Mouse (Mus musculus): ENCODE results near the gene Ppp1r7. TPM values are rescaled to one million over a fixed set of nuclear protein-coding genes. Genes with fewer than 3 reads are reported as not detected.
A peak's percentile ranks its signal among the peaks of the same experiment; 100 is the strongest.
"Not testable (repeated sequence)": the region's sequence is repeated elsewhere in the genome, so short reads cannot be mapped to it uniquely, and the experiment has no call there.

Gene Ppp1r7
- polyA plus RNA-seq (2012): 1.4 and 1.7 TPM in 2 replicates

DNA sequence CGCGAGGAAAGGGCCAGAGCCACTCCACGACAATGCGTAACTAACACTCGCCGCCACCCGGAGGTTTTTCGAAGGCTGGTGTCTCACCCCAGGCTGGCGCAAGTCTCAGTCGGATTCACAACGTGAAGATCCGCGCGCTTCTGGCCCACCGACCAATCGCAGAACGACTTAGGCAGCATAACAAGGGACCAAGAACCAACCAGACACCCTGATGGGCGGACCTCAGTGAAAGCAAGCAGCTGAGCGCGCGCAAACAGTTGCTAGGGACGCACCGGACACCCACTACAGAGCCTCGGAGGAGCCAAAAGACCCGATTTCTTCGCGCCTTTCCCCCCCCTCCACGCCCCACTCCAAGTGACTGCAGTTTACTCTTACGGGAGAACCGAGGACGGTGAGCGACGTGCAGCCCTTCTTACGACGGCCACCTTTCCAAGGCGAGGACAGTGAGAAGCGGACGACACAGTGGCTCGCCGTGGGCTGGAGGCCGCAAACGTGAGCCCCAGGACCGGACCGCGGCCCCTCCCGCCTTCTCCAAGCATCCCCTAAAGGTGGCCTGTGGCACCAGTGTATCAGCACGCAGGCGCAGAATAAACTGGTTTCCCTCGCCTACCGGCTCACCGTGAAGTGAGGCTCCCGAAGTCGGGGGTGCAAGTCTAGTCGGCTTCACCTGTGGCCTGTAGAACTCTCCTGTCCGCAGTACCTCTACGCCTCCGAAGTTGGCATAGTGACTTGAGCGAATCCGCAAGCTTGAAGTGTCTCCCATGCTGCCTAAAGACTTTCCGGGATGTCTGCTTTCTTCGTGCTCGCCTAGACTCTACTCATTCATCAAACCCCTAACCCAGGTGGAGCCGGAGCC, at the start of gene Ppp1r7, which contains the start of gene Pask:
Gene Ppp1r7 (plus strand): TSS at position 207 of the 856 bp plus-strand sequence.
Gene Pask (minus strand): TSS at position 835 of the 856 bp plus-strand sequence.
- Histone ChIP-seq H3K4me3 (replicated peaks) (peak within 1 kb of the TSS; percentile 91), H3K36me3 (ENCODE audit: control insufficient read depth) (peaks cover 49% of the 10 kb centered on the region), H3K27me3 (ENCODE audit: control insufficient read depth) (no peaks in the 10 kb centered on the region), H3K9me3 (ENCODE audit: control insufficient read depth, low read length) (no peaks in the 10 kb centered on the region), H3K4me1 (ENCODE audit: control insufficient read depth) (peaks cover 45% of the 10 kb centered on the region)
- no peak for TF ChIP-seq GATA1 (IDR thresholded peaks at IDR 0.05; ENCODE audit: low read length)
- no peak for TF ChIP-seq TAL1 (IDR thresholded peaks at IDR 0.05; ENCODE audit: low read length)

GRCm38 (mm10) chr1:93294491-93294890, 48.2 kb upstream of the Ppp1r7 start:
- not testable (repeated sequence) for H3K27me3 ChIP-seq (ENCODE audit: control insufficient read depth); H3K9me3 ChIP-seq (ENCODE audit: control insufficient read depth, low read length); H3K4me3 ChIP-seq (replicated peaks); H3K4me1 ChIP-seq (ENCODE audit: control insufficient read depth)
- peaks cover 31% of the 10 kb centered on the region for H3K36me3 ChIP-seq (ENCODE audit: control insufficient read depth)

GRCm38 (mm10) chr1:93299791-93300190, 42.9 kb upstream of the Ppp1r7 start:
- Histone ChIP-seq H3K27me3 (ENCODE audit: control insufficient read depth) (no peaks in the 10 kb centered on the region), H3K4me3 (replicated peaks) (no peak overlapping the region), H3K36me3 (ENCODE audit: control insufficient read depth) (peaks cover 82% of the 10 kb centered on the region), H3K9me3 (ENCODE audit: control insufficient read depth, low read length) (no peaks in the 10 kb centered on the region), H3K4me1 (ENCODE audit: control insufficient read depth) (peaks cover 11% of the 10 kb centered on the region)
- TF ChIP-seq TAL1 (IDR thresholded peaks at IDR 0.05; ENCODE audit: low read length): no peak
- TF ChIP-seq GATA1 (IDR thresholded peaks at IDR 0.05; ENCODE audit: low read length): no peak

DNA sequence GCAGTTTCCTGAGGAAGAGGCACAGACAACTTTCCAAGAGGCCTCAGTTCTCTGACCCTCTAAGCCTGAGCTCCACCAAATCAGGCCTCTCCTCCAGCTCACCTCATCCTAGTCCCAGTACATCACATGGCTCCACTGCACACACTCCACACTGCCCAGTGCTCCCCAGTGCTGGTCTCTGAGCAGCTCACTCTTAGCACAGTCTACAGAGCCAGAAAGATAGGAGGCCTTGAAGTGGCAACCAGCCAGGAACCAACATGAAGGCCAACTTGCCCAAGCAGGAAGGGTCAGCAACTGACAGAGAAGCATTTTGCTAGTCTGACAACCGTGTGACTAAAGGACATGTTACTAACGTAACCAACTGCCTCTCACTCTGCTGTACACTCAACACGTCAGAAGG, 42.1 kb upstream of the Ppp1r7 start:
- Histone ChIP-seq H3K36me3 (ENCODE audit: control insufficient read depth) (peaks cover 84% of the 10 kb centered on the region), H3K9me3 (ENCODE audit: control insufficient read depth, low read length) (no peaks in the 10 kb centered on the region), H3K4me1 (ENCODE audit: control insufficient read depth) (peaks cover 19% of the 10 kb centered on the region), H3K27me3 (ENCODE audit: control insufficient read depth) (no peaks in the 10 kb centered on the region), H3K4me3 (replicated peaks) (no peak overlapping the region)
- no peak for TF ChIP-seq TAL1 (IDR thresholded peaks at IDR 0.05; ENCODE audit: low read length)
- no peak for TF ChIP-seq GATA1 (IDR thresholded peaks at IDR 0.05; ENCODE audit: low read length)

DNA sequence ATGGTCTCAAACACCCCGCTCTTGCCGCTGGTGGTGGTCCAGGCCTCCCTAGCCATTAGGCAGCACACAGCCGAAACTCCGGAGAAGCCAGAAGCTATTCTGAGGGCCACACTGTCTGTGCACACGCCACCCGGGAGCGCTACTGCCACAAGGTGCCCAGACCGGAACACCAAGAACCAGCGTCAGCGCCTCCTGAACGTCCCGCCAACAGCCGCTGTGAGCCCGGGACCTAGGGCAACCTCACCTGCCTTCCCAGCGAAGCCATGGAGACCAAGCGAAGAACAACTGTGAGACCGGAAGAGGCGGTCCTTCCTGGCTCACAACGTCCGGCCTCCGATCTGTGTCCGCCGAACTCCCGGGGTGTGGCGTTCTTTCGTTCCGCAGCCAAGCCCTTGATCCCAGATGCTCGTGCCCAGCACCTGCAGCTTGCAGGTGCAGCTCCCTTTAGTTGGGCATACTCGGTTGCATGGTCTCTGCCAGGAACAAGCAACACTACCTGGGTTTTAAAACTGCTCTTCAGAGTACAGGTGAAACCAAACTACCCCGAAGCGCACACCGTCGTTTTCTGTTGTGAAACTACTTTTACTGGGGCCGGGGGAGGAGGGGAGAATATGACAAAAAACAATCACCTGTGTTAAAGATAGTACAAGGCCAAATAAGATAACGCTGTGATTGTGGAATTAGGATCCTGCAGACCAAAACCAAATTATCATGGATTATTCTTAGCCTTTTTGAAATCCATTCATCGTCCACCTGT, 36.9 kb upstream of the Ppp1r7 start, which contains the start of gene Mterf4:
Gene Mterf4 (minus strand): TSS at position 335 of the 757 bp plus-strand sequence.
- TF ChIP-seq TAL1 (IDR thresholded peaks at IDR 0.05; ENCODE audit: low read length) (no peak), GATA1 (IDR thresholded peaks at IDR 0.05; ENCODE audit: low read length) (no peak)
- H3K4me3 ChIP-seq (replicated peaks): peak within 1 kb of the TSS; percentile 77
- peaks cover 24% of the 10 kb centered on the region for H3K4me1 ChIP-seq (ENCODE audit: control insufficient read depth)
- peaks cover 65% of the 10 kb centered on the region for H3K36me3 ChIP-seq (ENCODE audit: control insufficient read depth)
- H3K27me3 ChIP-seq (ENCODE audit: control insufficient read depth): no peaks in the 10 kb centered on the region
- no peaks in the 10 kb centered on the region for H3K9me3 ChIP-seq (ENCODE audit: control insufficient read depth, low read length)

- Histone ChIP-seq H3K4me3 (replicated peaks) (no peak overlapping the region), H3K36me3 (ENCODE audit: control insufficient read depth) (peaks cover 98% of the 10 kb centered on the region), H3K27me3 (ENCODE audit: control insufficient read depth) (no peaks in the 10 kb centered on the region), H3K4me1 (ENCODE audit: control insufficient read depth) (no peaks in the 10 kb centered on the region; the same call in 1 of the 2 replicates), H3K9me3 (ENCODE audit: control insufficient read depth, low read length) (no peaks in the 10 kb centered on the region)
- no peak for TF ChIP-seq TAL1 (IDR thresholded peaks at IDR 0.05; ENCODE audit: low read length)
- no peak for TF ChIP-seq GATA1 (IDR thresholded peaks at IDR 0.05; ENCODE audit: low read length)
Measured at GRCm38 (mm10) chr1:93323973-93324372, 18.7 kb upstream of the Ppp1r7 start.

GRCm38 (mm10) chr1:93326446-93326845, 16.2 kb upstream of the Ppp1r7 start:
- Histone ChIP-seq H3K36me3 (ENCODE audit: control insufficient read depth) (peaks cover 97% of the 10 kb centered on the region), H3K4me1 (ENCODE audit: control insufficient read depth) (no peaks in the 10 kb centered on the region; the same call in 1 of the 2 replicates), H3K9me3 (ENCODE audit: control insufficient read depth, low read length) (no peaks in the 10 kb centered on the region), H3K27me3 (ENCODE audit: control insufficient read depth) (no peaks in the 10 kb centered on the region), H3K4me3 (replicated peaks) (no peak overlapping the region)
- TF ChIP-seq GATA1 (IDR thresholded peaks at IDR 0.05; ENCODE audit: low read length) (no peak), TAL1 (IDR thresholded peaks at IDR 0.05; ENCODE audit: low read length) (no peak)

GRCm38 (mm10) chr1:93334621-93335020, 8.0 kb upstream of the Ppp1r7 start:
- no peak overlapping the region for H3K4me3 ChIP-seq (replicated peaks)
- H3K4me1 ChIP-seq (ENCODE audit: control insufficient read depth): peaks cover 5% of the 10 kb centered on the region
- no peaks in the 10 kb centered on the region for H3K9me3 ChIP-seq (ENCODE audit: control insufficient read depth, low read length)
- H3K36me3 ChIP-seq (ENCODE audit: control insufficient read depth): peaks cover 96% of the 10 kb centered on the region
- H3K27me3 ChIP-seq (ENCODE audit: control insufficient read depth): no peaks in the 10 kb centered on the region
- TF ChIP-seq TAL1 (IDR thresholded peaks at IDR 0.05; ENCODE audit: low read length): no peak
- TF ChIP-seq GATA1 (IDR thresholded peaks at IDR 0.05; ENCODE audit: low read length): no peak

DNA sequence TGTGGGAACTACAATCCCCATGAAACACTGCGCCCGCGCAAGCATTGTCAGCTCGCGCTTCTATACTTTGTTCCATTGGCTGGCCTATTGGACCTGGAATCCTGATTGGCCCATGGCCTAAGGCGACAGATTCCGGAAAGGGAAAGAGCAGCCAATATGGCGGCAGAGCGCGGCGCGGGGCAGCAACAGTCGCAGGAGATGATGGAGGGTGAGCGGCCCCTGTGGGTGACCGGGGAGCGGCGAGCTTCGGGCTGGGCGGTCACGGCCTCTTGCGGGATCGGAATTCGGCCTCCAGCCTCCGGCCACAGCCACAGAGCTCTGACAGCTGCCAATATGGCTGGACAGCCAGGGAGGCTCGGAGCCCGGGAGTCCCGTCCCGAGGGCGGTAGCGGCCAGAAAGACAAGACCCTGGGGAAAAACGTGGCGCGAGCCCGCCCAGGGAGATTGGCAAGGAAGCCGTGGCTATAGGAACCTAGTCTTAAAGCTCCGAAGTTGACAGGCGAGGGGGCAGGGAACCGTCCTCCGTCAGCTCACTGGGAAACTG, 922 bp downstream of the Ppp1r7 start:
- peak overlapping the region; percentile 91 for H3K4me3 ChIP-seq (replicated peaks)
- no peaks in the 10 kb centered on the region for H3K27me3 ChIP-seq (ENCODE audit: control insufficient read depth)
- H3K9me3 ChIP-seq (ENCODE audit: control insufficient read depth, low read length): no peaks in the 10 kb centered on the region
- H3K36me3 ChIP-seq (ENCODE audit: control insufficient read depth): peaks cover 49% of the 10 kb centered on the region
- H3K4me1 ChIP-seq (ENCODE audit: control insufficient read depth): peaks cover 43% of the 10 kb centered on the region
- no peak for TF ChIP-seq TAL1 (IDR thresholded peaks at IDR 0.05; ENCODE audit: low read length)
- no peak for TF ChIP-seq GATA1 (IDR thresholded peaks at IDR 0.05; ENCODE audit: low read length)
